Mouse (Mus musculus) cerebellum, adult 2 months (tissue): ENCODE data around the gene Tnks1bp1.

Source experiments
- CTCF ChIP-seq: fragments of 200-500 bp; IDR thresholded peaks from 2 replicates; pipeline ENCODE4 v1.5.1; 2011; ENCODE audit warnings: low read depth, mild to moderate bottlenecking, control low read depth, low read length, moderate library complexity, borderline replicate concordance; ENCODE audit not compliant: insufficient read depth
- POLR2A ChIP-seq: fragments of 200-500 bp; IDR thresholded peaks from 2 replicates; pipeline ENCODE4 v1.6.1; 2011; ENCODE audit warnings: low read length, control low read depth, borderline replicate concordance; ENCODE audit not compliant: insufficient read depth

DNA sequence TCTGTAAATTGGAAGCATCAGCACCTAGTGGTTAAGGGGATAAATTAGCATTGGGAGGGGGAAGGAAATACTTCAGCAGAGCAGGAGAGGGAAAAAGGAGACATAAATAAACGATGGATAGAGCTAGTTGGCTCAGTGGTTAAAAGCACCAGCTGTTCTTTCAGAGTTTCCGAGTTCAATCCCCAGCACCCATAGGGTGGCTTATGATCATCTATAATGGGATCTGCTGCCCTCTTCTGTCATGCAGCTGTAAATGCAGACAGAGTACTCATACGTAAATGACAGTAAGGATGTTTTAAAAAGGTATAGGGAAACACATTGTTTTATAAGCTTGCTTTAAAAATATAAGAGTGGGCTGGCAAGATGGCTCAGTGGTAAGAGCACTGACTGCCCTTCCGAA is 40.1 kb upstream of the Tnks1bp1 start:
- TF ChIP-seq POLR2A (no peak), CTCF (no peak)
